Mouse (Mus musculus): Measurements from ENCODE around the gene Sumo1.

DNA sequence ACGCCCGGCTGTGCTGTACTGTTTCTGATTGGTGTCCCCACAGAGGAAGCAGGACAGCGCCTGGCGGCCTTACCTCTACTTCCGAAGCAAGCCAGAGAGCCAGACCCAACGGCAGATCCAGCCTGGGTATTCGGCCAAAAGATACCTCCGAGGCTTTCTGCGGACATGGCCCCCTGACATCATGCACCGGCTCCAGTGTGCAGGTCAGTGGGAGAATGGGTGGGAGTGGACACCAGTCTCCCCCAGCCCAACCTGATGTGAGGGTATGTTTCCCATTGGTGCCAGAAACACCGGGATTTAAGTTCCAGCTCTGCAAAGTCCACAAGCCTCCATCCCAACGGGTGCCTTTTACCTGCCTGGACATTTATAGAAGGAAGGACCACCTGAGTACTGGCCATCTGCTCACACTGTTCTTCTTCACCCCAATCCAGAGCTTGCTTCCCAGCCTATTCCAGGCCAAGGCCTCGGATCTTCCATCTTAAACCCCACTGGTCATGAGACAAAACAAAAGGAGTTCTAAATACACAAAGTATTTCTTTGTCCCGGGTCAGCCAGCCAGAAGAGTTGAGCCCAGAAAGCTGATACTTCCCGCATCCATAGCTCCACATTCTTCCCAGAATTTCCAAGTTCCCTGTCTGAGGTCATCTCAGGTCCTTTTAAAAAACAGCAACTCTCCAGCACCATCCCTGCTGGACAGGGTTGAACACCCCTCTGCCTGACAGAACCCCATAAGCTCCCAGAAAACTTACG, 129.2 kb downstream of the Sumo1 start:
- no peak for TF ChIP-seq POLR2A (IDR thresholded peaks at IDR 0.05; ENCODE audit: low read depth, low read length)
- TF ChIP-seq RAD21 (IDR thresholded peaks at IDR 0.05; ENCODE audit: low read depth, low read length): no peak
- TF ChIP-seq PAX5 (IDR thresholded peaks at IDR 0.05; ENCODE audit: low read length): no peak
- TF ChIP-seq CTCF (conservative IDR thresholded peaks at IDR 0.05 in 1 of 2, IDR thresholded peaks at IDR 0.05 in 1 of 2; ENCODE audit: low read depth in 2 of 2, low read length in 2 of 2): no peak
- TF ChIP-seq JUND (conservative IDR thresholded peaks at IDR 0.05; ENCODE audit: low read depth, low read length): no peak
- no peak for TF ChIP-seq TCF12 (IDR thresholded peaks at IDR 0.05; ENCODE audit: low read depth, low read length)
- no peak for TF ChIP-seq MYC (IDR thresholded peaks at IDR 0.05; ENCODE audit: low read depth, low read length)
- TF ChIP-seq EP300 (IDR thresholded peaks at IDR 0.05; ENCODE audit: low read length): no peak
